ENCODE assay signal across 8 mouse cellular contexts in genomic region chr11:89546164-89546563, GRCm38 (mm10).
A peak's percentile ranks its signal among the peaks of the same experiment; 100 is the strongest.
DNase-seq lines count a peak whose midpoint lies in the region; ATAC-seq and TF ChIP-seq lines count a peak whose summit lies in the region.
"Had no signal": no experiment of that assay in that cellular context is flagged by ENCODE, and none has a peak within 500 bp of the region (broad histone marks: within the 10 kb centered on the region; RNA-seq: fewer than 3 reads in every experiment).

No protein-coding gene starts in this region.

- H3K27ac ChIP-seq in hindbrain, postnatal 0 days = no peak overlapping the region
- no peak overlapping the region for H3K27ac ChIP-seq in midbrain, embryonic 14.5 days (replicated peaks; ENCODE audit: low read depth, low read length)

- H3K36me3 ChIP-seq in E14TG2a.4 (ENCODE audit: insufficient read depth, low read length) = no peaks in the 10 kb centered on the region
- no peaks in the 10 kb centered on the region for H3K36me3 ChIP-seq in hindbrain, postnatal 0 days (ENCODE audit: insufficient read depth, low read length)
- H3K36me3 ChIP-seq in midbrain, embryonic 14.5 days (ENCODE audit: control insufficient read depth, insufficient read depth, low read length) = no peaks in the 10 kb centered on the region

- peaks cover 45% of the 10 kb centered on the region for H3K4me1 ChIP-seq in E14TG2a.4 (replicated peaks; ENCODE audit: low read depth, low read length)
- no peaks in the 10 kb centered on the region for H3K4me1 ChIP-seq in hindbrain, postnatal 0 days (ENCODE audit: insufficient read depth, low read length)
- peaks cover 9% of the 10 kb centered on the region for H3K4me1 ChIP-seq in midbrain, embryonic 14.5 days (ENCODE audit: control insufficient read depth, insufficient read depth, low read length)

- peak; percentile 46 for TF ChIP-seq CTCF in E14TG2a.4 (conservative IDR thresholded peaks at IDR 0.05; ENCODE audit: low read length)
- TF ChIP-seq CTCF in hindbrain, postnatal 0 days (IDR thresholded peaks at IDR 0.05; ENCODE audit: low read depth) = peak; percentile 65

- ATAC-seq in hindbrain, postnatal 0 days = peak; percentile 62; the same call in 1 of the 2 replicates
- no peak; the same call in 1 of the 2 replicates for ATAC-seq in midbrain, embryonic 14.5 days (ENCODE audit: low FRiP score, low TSS enrichment)
- ATAC-seq in monocyte, adult 5-6 weeks (replicated peaks; ENCODE audit: insufficient number of reproducible peaks, low FRiP score, low TSS enrichment, poor library complexity, severe bottlenecking) = no peak

- WGBS in hindbrain, postnatal 0 days = 38% methylated on average over 7 of the region's 7 CpGs
- 38% methylated on average over 7 of the region's 7 CpGs for WGBS in midbrain, embryonic 14.5 days

- H3K27me3 ChIP-seq in E14TG2a.4 (ENCODE audit: insufficient read depth, low read length) = peaks cover 11% of the 10 kb centered on the region
- H3K27me3 ChIP-seq in hindbrain, postnatal 0 days (ENCODE audit: insufficient read depth, low read length) = no peaks in the 10 kb centered on the region
- H3K27me3 ChIP-seq in midbrain, embryonic 14.5 days (ENCODE audit: control insufficient read depth, insufficient read depth, low read length) = no peaks in the 10 kb centered on the region

- no peak overlapping the region for H3K9ac ChIP-seq in hindbrain, postnatal 0 days (replicated peaks; ENCODE audit: low read length)
- H3K9ac ChIP-seq in midbrain, embryonic 14.5 days (replicated peaks; ENCODE audit: low read length) = no peak overlapping the region

- peak; percentile 55 for DNase-seq in 416B (ENCODE audit: low read depth)
- DNase-seq in embryo, embryonic 10.5 days (ENCODE audit: low spot score) = peak; percentile 90
- peak; percentile 79 for DNase-seq in hindbrain, postnatal 0 days (ENCODE audit: low spot score)
- DNase-seq in left cerebral cortex, adult 18-20 months (ENCODE audit: low spot score in 2 of 2) = peak; percentile 32 to 48
- peak; percentile 80 for DNase-seq in midbrain, embryonic 14.5 days

- no peak overlapping the region for H3K4me2 ChIP-seq in hindbrain, postnatal 0 days (ENCODE audit: low read depth, low read length)
- H3K4me2 ChIP-seq in midbrain, embryonic 14.5 days (ENCODE audit: low read length) = no peak overlapping the region

- H3K9me3 ChIP-seq in E14TG2a.4 (ENCODE audit: low read length) = no peaks in the 10 kb centered on the region
- no peaks in the 10 kb centered on the region for H3K9me3 ChIP-seq in hindbrain, postnatal 0 days (ENCODE audit: low read length)
- H3K9me3 ChIP-seq in midbrain, embryonic 14.5 days (ENCODE audit: control insufficient read depth, low read length) = peaks cover 5% of the 10 kb centered on the region; the same call in 1 of the 2 replicates

- no peak overlapping the region for H3K4me3 ChIP-seq in E14TG2a.4 (replicated peaks; ENCODE audit: low read length)
- no peak overlapping the region for H3K4me3 ChIP-seq in hindbrain, postnatal 0 days (ENCODE audit: low read length)
- no peak overlapping the region for H3K4me3 ChIP-seq in midbrain, embryonic 14.5 days (replicated peaks; ENCODE audit: low read depth, low read length)
- H3K4me3 ChIP-seq: megakaryocyte, embryonic 14.5 days had no signal

Comparison
In these comparisons a context has a peak if more than half of its experiments do, and no peak if none do; other contexts are left out.
1. DNase-seq: peak in every context shown above with its lines; median percentile 90 in embryo, embryonic 10.5 days; 80 in midbrain, embryonic 14.5 days; 79 in hindbrain, postnatal 0 days; 55 in 416B; 40 in left cerebral cortex, adult 18-20 months.